Mouse (Mus musculus): ENCODE data around the gene Celsr2. TPM values are rescaled to one million over a fixed set of nuclear protein-coding genes. Genes with fewer than 3 reads are reported as not detected.

Celsr2 gene
- polyA plus RNA-seq, 1 experiment from 2014 or later: 6.8 TPM

GRCm38 (mm10) chr3:108345855-108346254 lies 69.5 kb downstream of the Celsr2 start:
- H3K4me1 ChIP-seq (replicated peaks; ENCODE audit: control insufficient read depth, insufficient read depth, low read length): no peaks in the 10 kb centered on the region; the same call in 1 of the 2 replicates
- 81% methylated on average over 7 of the region's 7 CpGs for WGBS
- H3K36me3 ChIP-seq (ENCODE audit: control insufficient read depth, insufficient read depth, low read length): peaks cover 24% of the 10 kb centered on the region; the same call in 1 of the 2 replicates
- no peak overlapping the region for H3K4me3 ChIP-seq (ENCODE audit: low read length)
- no peaks in the 10 kb centered on the region for H3K9me3 ChIP-seq (ENCODE audit: control insufficient read depth, low read length)
- no peak overlapping the region for H3K27ac ChIP-seq (ENCODE audit: low read length)
- no peak for ATAC-seq (ENCODE audit: low read depth)
- H3K4me2 ChIP-seq (ENCODE audit: low read depth, low read length): no peak overlapping the region
- no peaks in the 10 kb centered on the region for H3K27me3 ChIP-seq (ENCODE audit: control insufficient read depth, insufficient read depth, low read depth, low read length)
- H3K9ac ChIP-seq (ENCODE audit: low read length): no peak overlapping the region

GRCm38 (mm10) chr3:108342185-108342584 lies 73.2 kb downstream of the Celsr2 start:
- Histone ChIP-seq H3K9me3 (ENCODE audit: control insufficient read depth, low read length) (no peaks in the 10 kb centered on the region), H3K27me3 (ENCODE audit: control insufficient read depth, insufficient read depth, low read depth, low read length) (no peaks in the 10 kb centered on the region), H3K9ac (ENCODE audit: low read length) (no peak overlapping the region), H3K4me2 (ENCODE audit: low read depth, low read length) (no peak overlapping the region), H3K36me3 (ENCODE audit: control insufficient read depth, insufficient read depth, low read length) (peaks cover 46% of the 10 kb centered on the region), H3K4me3 (ENCODE audit: low read length) (no peak overlapping the region), H3K4me1 (replicated peaks; ENCODE audit: control insufficient read depth, insufficient read depth, low read length) (no peaks in the 10 kb centered on the region; the same call in 1 of the 2 replicates), H3K27ac (ENCODE audit: low read length) (0 out of 2 replicates have a peak overlapping the region, but pooled peaks have one; percentile 2)
- ATAC-seq (ENCODE audit: low read depth): peak; percentile 95
- WGBS: 52% methylated on average over 7 of the region's 7 CpGs

- Histone ChIP-seq H3K27me3 (ENCODE audit: control insufficient read depth, insufficient read depth, low read depth, low read length) (no peaks in the 10 kb centered on the region), H3K9ac (ENCODE audit: low read length) (no peak overlapping the region), H3K4me1 (replicated peaks; ENCODE audit: control insufficient read depth, insufficient read depth, low read length) (no peaks in the 10 kb centered on the region; the same call in 1 of the 2 replicates), H3K4me2 (ENCODE audit: low read depth, low read length) (no peak overlapping the region), H3K4me3 (ENCODE audit: low read length) (no peak overlapping the region), H3K27ac (ENCODE audit: low read length) (peak overlapping the region; percentile 48; the same call in 1 of the 2 replicates), H3K36me3 (ENCODE audit: control insufficient read depth, insufficient read depth, low read length) (peaks cover 42% of the 10 kb centered on the region), H3K9me3 (ENCODE audit: control insufficient read depth, low read length) (no peaks in the 10 kb centered on the region)
- WGBS: 77% methylated on average over 2 of the region's 2 CpGs
- ATAC-seq (ENCODE audit: low read depth): no peak
These were observed 74.3 kb downstream of the Celsr2 start for GRCm38 (mm10) chr3:108341040-108341439.

Other genes with a start within 250 kb of the Celsr2 start
- 2.3 and 2.4 TPM in 2 replicates for gene Amigo1, start 229.2 kb downstream of the Celsr2 start, polyA plus RNA-seq (2015; fragmentation: Nextera tagmentation; extraction: Ambion mirVana)
- gene Cyb561d1, start 214.3 kb downstream of the Celsr2 start, polyA plus RNA-seq (2015; fragmentation: Nextera tagmentation; extraction: Ambion mirVana): 3.1 and 3.4 TPM in 2 replicates
- gene Atxn7l2, start 204.6 kb downstream of the Celsr2 start, polyA plus RNA-seq (2015; fragmentation: Nextera tagmentation; extraction: Ambion mirVana): 12.9 and 13.4 TPM in 2 replicates
- gene Sypl2, start 188.9 kb downstream of the Celsr2 start, polyA plus RNA-seq (2015; fragmentation: Nextera tagmentation; extraction: Ambion mirVana): 0.46 and 1.1 TPM in 2 replicates
- 254 and 275 TPM in 2 replicates for gene Psma5, start 158.6 kb downstream of the Celsr2 start, polyA plus RNA-seq (2015; fragmentation: Nextera tagmentation; extraction: Ambion mirVana)
- 13.7 and 14.3 TPM in 2 replicates for gene Sort1, start 131.5 kb downstream of the Celsr2 start, polyA plus RNA-seq (2015; fragmentation: Nextera tagmentation; extraction: Ambion mirVana)
- gene Mybphl, start 50.6 kb downstream of the Celsr2 start, polyA plus RNA-seq (2015; fragmentation: Nextera tagmentation; extraction: Ambion mirVana): 6.1 and 9.9 TPM in 2 replicates
- 73.9 and 75.6 TPM in 2 replicates for gene Psrc1, start 31.7 kb downstream of the Celsr2 start, polyA plus RNA-seq (2015; fragmentation: Nextera tagmentation; extraction: Ambion mirVana)
- gene Sars, start 29.7 kb upstream of the Celsr2 start, polyA plus RNA-seq (2015; fragmentation: Nextera tagmentation; extraction: Ambion mirVana): 112 and 117 TPM in 2 replicates
- 3.1 and 5.0 TPM in 2 replicates for gene 1700013F07Rik, start 118.6 kb upstream of the Celsr2 start, polyA plus RNA-seq (2015; fragmentation: Nextera tagmentation; extraction: Ambion mirVana)
- gene 5330417C22Rik, start 121.0 kb upstream of the Celsr2 start, polyA plus RNA-seq (2015; fragmentation: Nextera tagmentation; extraction: Ambion mirVana): 19.6 and 22.3 TPM in 2 replicates
- gene Tmem167b, start 146.9 kb upstream of the Celsr2 start, polyA plus RNA-seq (2015; fragmentation: Nextera tagmentation; extraction: Ambion mirVana): 45.1 and 46.4 TPM in 2 replicates
- gene Taf13, start 156.1 kb upstream of the Celsr2 start, polyA plus RNA-seq (2015; fragmentation: Nextera tagmentation; extraction: Ambion mirVana): 45.5 and 46.0 TPM in 2 replicates
- 10.9 and 12.5 TPM in 2 replicates for gene Wdr47, start 175.7 kb upstream of the Celsr2 start, polyA plus RNA-seq (2015; fragmentation: Nextera tagmentation; extraction: Ambion mirVana)
- gene Clcc1, start 238.4 kb upstream of the Celsr2 start, polyA plus RNA-seq (2015; fragmentation: Nextera tagmentation; extraction: Ambion mirVana): 84.4 and 91.7 TPM in 2 replicates